Comparison of ENCODE assay signal across 9 mouse cellular contexts in the genomic region with DNA sequence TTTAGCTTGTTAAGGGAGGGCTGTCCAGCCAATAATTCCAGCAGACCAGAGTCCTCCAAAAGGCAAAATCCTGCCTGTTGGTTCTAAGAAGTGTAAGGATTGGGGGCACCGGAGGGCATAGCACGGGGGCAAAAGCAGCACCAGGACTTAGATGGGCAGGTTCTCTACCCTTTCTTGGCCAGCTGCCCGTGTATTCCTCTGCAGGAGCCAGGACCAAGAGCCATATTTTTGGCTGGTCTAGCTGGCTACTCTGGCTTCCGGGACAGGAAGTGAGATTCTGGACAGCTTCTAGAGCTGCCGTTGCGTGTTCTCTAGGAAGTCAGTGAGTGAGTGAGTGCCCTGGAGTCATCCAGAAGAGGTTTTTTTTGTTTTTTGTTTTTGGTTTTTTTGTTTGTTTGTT. TPM values are rescaled to one million over a fixed set of nuclear protein-coding genes. Genes with fewer than 3 reads are reported as not detected.
DNase-seq lines count a peak whose midpoint lies in the region; ATAC-seq and TF ChIP-seq lines count a peak whose summit lies in the region.
"Had no signal": no experiment of that assay in that cellular context is flagged by ENCODE, and none has a peak within 500 bp of the region (broad histone marks: within the 10 kb centered on the region; RNA-seq: fewer than 3 reads in every experiment).

No protein-coding gene starts in this region.

- no peaks in the 10 kb centered on the region for H3K4me1 ChIP-seq in midbrain, postnatal 0 days (ENCODE audit: insufficient read depth, low read length)
- peaks cover 10% of the 10 kb centered on the region for H3K4me1 ChIP-seq in midbrain, embryonic 15.5 days

- peak; percentile 21; the same call in 1 of the 2 replicates for ATAC-seq in cerebellum, adult (ENCODE audit: insufficient number of reproducible peaks, low FRiP score, low TSS enrichment)
- ATAC-seq in midbrain, postnatal 0 days (ENCODE audit: low FRiP score): no peak
- no peak for ATAC-seq in midbrain, embryonic 15.5 days (replicated peaks)
- ATAC-seq in granulocyte monocyte progenitor cell, adult 5-6 weeks (replicated peaks; ENCODE audit: poor library complexity, severe bottlenecking): peak; percentile 46; the same call in 1 of the 2 replicates

- DNase-seq in cerebellum, postnatal 4 days (ENCODE audit: low spot score in 2 of 2): no peak
- DNase-seq in midbrain, postnatal 0 days (ENCODE audit: low spot score): peak; percentile 38
- peak; percentile 45 for DNase-seq in lung, postnatal 14 days
- no peak for DNase-seq in frontal cortex, postnatal 10 days (ENCODE audit: low spot score in 2 of 2)
- DNase-seq in T-cell, adult 2 months (ENCODE audit: low spot score): no peak

- no peak overlapping the region for H3K4me3 ChIP-seq in midbrain, postnatal 0 days (ENCODE audit: low read depth, low read length)
- H3K4me3 ChIP-seq in midbrain, embryonic 15.5 days: no peak overlapping the region

- H3K27me3 ChIP-seq in midbrain, postnatal 0 days (ENCODE audit: insufficient read depth, low read length): peaks cover 12% of the 10 kb centered on the region; the same call in 1 of the 2 replicates
- peaks cover 21% of the 10 kb centered on the region for H3K27me3 ChIP-seq in midbrain, embryonic 15.5 days (replicated peaks)

- 72% methylated on average over 6 of the region's 6 CpGs for WGBS in midbrain, postnatal 0 days
- 71% methylated on average over 6 of the region's 6 CpGs for WGBS in midbrain, embryonic 15.5 days

- no peak overlapping the region for H3K27ac ChIP-seq in midbrain, postnatal 0 days (ENCODE audit: low read depth, low read length)
- no peak overlapping the region for H3K27ac ChIP-seq in midbrain, embryonic 15.5 days
- H3K27ac ChIP-seq: lung, embryonic 15.5 days had no signal

- no peaks in the 10 kb centered on the region for H3K36me3 ChIP-seq in midbrain, postnatal 0 days (ENCODE audit: insufficient read depth, low read length)
- no peaks in the 10 kb centered on the region for H3K36me3 ChIP-seq in midbrain, embryonic 15.5 days (replicated peaks)
- H3K36me3 ChIP-seq: lung, embryonic 15.5 days had no signal

- no peak overlapping the region for H3K4me2 ChIP-seq in midbrain, postnatal 0 days (ENCODE audit: low read depth, low read length, poor library complexity, severe bottlenecking)
- H3K4me2 ChIP-seq in midbrain, embryonic 15.5 days: no peak overlapping the region

- no peaks in the 10 kb centered on the region for H3K9me3 ChIP-seq in midbrain, postnatal 0 days (ENCODE audit: low read length)
- no peaks in the 10 kb centered on the region for H3K9me3 ChIP-seq in midbrain, embryonic 15.5 days
- H3K9me3 ChIP-seq: lung, embryonic 15.5 days had no signal

- no peak overlapping the region for H3K9ac ChIP-seq in midbrain, postnatal 0 days (replicated peaks; ENCODE audit: low read length, poor library complexity, severe bottlenecking)
- H3K9ac ChIP-seq in midbrain, embryonic 15.5 days: no peak overlapping the region
- H3K9ac ChIP-seq: lung, embryonic 15.5 days had no signal

- TF ChIP-seq CTCF in midbrain, postnatal 0 days (IDR thresholded peaks at IDR 0.05): no peak

RNA-seq across cellular contexts. Expression of a gene that starts 18.3 kb away (rescaled TPM):
- total RNA-seq in midbrain, postnatal 0 days (2014; rRNA removed): 8.2 and 9.8 TPM in 2 replicates
- polyA plus RNA-seq in midbrain, postnatal 0 days (2015; fragmentation: Nextera tagmentation; extraction: Ambion mirVana): 4.2 and 4.6 TPM in 2 replicates
- 4.5 and 4.9 TPM in 2 replicates for polyA plus RNA-seq in midbrain, embryonic 15.5 days (2015; fragmentation: Nextera tagmentation; extraction: Ambion mirVana)
- 0.96 TPM in 1 of 2 replicates, not detected in the other for total RNA-seq in granulocyte monocyte progenitor cell, adult 5-6 weeks (2014; fragmentation: Nextera tagmentation)
- not detected in 2 replicates for total RNA-seq in granulocyte monocyte progenitor cell, adult 5-6 weeks (2017)

Comparison
In these comparisons a context has a peak if more than half of its experiments do, and no peak if none do; other contexts are left out.
1. ATAC-seq: peak in cerebellum, adult (single experiment) and granulocyte monocyte progenitor cell, adult 5-6 weeks (single experiment); none in midbrain, postnatal 0 days (single experiment) and midbrain, embryonic 15.5 days (single experiment).
2. DNase-seq: peak in midbrain, postnatal 0 days (single experiment) and lung, postnatal 14 days (single experiment); none in cerebellum, postnatal 4 days (0 of 2), frontal cortex, postnatal 10 days (0 of 2) and T-cell, adult 2 months (single experiment).